Mouse (Mus musculus) kidney, adult 8-10 months (tissue): Measurements from ENCODE around the gene Prrx2.
A peak's percentile ranks its signal among the peaks of the same experiment; 100 is the strongest.

Source experiments
- DNase-seq, 2 experiments: peaks; one replicate each; pipeline ENCODE4 v3.0.0; 2022

Prrx2 gene

DNA sequence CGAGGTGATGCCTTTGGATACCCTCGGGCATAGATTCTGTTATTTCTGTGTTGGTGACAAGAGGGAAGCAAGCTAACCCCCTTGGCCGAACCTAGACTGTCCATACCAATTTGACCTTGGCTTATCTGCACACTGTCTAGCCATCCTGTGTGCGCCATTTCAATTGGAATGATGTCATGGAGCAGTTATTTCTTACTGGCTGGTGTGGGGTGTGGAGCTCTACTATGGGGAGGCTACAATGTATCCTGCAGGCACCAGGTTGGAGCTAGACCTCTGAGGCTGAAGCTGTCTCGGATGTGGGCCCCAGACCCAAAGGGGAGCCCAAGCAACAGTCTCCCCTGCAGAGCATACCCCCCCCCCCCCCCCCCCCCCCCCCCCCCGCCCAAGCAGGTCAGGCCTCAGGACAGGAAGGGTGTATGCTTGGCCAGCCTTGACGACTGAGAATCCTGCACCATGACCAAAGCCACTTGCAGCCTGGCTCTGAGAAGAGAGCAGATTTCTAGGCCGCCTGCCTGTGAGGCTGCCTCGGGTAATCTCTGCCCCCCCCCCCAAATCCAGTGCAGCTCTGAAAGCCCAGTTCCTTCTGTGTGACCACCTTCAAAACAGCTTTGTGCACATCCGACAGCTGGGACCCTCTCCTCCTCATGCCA lies at the start of gene Prrx2:
Gene Prrx2 (plus strand): TSS at position 600 of the 650 bp plus-strand sequence.
- no peak for DNase-seq

- DNase-seq = no peak
Measured at GRCm38 (mm10) chr2:30787466-30787865, 47.3 kb upstream of the Prrx2 start.

DNA sequence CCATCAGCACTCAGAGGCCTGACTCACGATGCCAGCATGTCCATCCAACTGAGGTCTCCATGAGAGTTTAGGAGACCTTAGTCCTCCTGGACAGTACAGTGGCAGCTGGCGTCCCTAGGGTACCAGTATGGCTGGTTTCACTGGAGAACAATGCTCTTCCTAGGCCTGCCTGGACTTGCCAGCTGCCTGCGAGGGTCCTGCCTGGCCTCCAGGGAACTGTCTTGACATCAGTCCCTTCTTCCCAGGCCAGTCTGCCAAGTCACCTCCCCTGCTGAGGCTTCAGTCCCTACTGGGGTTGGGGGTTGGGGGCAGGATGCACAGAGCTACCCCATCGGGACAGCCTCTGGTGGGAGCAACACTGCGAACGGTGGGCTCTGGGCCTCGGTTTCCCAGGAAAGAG lies 42.7 kb upstream of the Prrx2 start:
- DNase-seq = no peak

GRCm38 (mm10) chr2:30794179-30795108 lies 40.3 kb upstream of the Prrx2 start:
- DNase-seq = peak; percentile 88 to 97

DNA sequence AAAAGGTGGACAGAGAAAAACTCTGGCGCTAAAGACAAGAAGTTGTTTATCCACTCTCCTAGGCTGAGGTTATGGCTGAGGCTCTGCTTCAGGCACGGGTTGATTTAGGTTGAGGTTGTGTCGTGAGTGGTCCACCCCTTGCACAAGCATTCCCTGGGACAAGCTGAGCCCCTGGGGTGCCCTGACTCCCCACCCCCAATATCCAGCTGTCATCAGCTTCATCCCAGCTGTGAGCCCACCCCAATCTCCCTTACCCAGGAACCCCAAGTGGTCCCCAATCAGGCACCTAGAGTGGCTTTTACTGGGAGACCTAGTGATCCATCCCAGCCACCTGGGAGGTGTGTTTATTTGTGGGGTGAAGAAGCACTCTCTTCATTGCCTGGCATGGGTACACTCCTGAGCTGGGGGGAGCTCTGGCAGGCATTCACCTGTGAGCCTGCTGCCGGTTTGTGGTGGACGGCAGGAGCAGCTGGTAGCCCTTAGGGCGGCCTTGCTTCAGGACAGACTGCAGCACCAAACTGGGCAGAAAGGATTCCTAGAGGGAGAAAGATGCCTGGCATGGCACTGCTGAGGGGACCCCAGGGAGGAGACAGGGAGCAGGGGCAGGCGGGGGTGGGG lies 39.4 kb upstream of the Prrx2 start:
- no peak for DNase-seq

DNA sequence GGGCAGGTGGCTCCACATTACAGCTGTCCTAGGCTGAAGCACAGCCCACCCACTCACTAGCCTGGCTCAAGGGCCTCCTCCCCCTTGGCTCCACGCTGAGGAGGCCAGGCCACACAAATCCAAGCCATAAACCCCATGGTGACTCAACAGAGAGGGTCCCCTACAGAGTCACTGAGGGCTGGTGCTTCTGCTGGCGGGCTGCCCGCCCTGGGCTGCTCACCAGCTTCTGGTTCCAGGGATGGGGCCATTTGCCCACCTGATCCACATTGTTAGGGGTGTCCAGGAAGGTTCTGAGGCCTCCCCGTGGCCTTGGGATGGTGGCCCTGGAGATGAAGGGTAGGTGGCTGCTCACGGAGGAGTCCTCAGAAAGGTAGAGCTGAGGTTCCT lies 38.9 kb upstream of the Prrx2 start:
- no peak for DNase-seq

- peak; percentile 77 to 81 for DNase-seq
Measured at GRCm38 (mm10) chr2:30796382-30796781, 38.4 kb upstream of the Prrx2 start.

DNA sequence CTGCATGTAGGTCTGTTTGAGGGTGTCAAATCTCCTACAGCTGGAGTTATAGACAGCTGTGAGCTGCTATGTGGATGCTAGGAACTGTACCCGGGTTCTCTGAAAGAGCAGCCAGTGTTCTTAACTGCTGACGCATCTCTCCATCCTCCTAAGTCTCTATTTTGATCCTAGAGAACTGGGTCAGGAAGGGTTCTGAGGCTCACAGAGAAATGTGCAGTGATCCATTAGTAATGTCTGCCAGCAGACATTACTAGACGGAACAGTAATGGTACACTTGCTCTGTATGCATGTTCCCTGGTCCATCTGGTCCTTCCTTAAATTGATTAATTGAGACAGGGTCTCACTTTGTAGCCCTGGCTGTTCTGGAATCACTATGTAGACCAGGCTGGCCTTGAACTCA lies 35.3 kb upstream of the Prrx2 start:
- DNase-seq = no peak

GRCm38 (mm10) chr2:30800671-30801066 lies 34.1 kb upstream of the Prrx2 start:
- no peak for DNase-seq

- DNase-seq = no peak
Measured at GRCm38 (mm10) chr2:30801067-30801852, 33.5 kb upstream of the Prrx2 start.

GRCm38 (mm10) chr2:30803604-30804003 lies 31.2 kb upstream of the Prrx2 start, which contains the start of gene 1700001O22Rik:
TSS of gene 1700001O22Rik (minus strand) at chr2:30803661.
- DNase-seq = no peak

- DNase-seq = no peak
Measured at GRCm38 (mm10) chr2:30805983-30806382, 28.8 kb upstream of the Prrx2 start.

- no peak for DNase-seq
Measured at GRCm38 (mm10) chr2:30807147-30807647, 27.6 kb upstream of the Prrx2 start.

DNA sequence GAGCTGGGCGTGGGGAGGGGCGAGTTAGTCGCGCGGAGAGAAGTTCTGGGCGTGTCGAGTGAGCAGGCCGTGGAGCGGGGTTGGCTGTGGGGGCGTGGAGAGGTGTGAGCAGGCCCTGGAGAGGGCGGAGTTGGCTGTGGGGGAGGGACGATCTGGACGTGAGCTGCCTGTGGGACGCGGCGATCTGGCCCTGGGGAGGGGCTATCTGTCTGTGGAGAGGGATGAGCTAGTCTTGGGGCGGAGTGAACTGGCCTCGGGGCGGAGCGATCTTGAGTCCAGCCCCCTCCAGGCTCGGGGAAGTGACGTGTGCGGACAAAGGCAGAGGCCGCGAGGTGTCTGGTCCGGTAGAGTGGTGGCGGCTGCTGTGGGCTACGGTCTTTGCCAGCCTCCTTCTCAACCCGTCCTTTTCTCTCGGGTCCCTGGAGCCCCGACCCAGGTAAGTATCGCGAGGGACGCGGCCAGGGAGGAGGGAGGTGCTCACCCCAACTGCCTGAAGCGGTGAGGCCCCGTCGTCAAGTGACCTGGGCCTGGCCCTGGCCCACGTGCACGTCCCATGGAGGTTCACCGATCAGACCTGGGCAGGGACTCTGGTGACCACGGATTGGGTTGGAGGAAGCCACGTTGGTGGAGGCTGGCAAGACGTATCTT lies 27.0 kb upstream of the Prrx2 start, which contains the start of gene Ntmt1:
Gene Ntmt1 (plus strand): TSS at position 179 of the 648 bp plus-strand sequence.
- DNase-seq = peak; percentile 100

DNA sequence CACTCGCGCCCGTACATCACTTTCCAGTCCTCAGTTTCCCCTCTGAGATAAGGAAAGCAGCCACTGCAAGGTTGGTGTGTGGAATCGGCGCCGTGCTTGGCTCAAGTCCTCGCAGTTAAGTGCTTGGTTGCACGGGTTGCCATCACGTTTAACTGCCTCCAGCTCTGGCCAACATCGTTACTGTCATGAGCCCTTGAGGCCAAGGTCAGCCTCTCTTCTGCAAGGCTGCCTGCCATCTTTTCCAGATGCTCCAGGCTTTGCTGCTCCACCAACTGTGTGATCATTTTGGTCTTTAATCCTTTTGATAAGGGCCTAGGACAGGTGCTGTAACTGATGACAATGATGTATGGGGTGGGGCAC lies 26.5 kb upstream of the Prrx2 start:
- no peak for DNase-seq

DNA sequence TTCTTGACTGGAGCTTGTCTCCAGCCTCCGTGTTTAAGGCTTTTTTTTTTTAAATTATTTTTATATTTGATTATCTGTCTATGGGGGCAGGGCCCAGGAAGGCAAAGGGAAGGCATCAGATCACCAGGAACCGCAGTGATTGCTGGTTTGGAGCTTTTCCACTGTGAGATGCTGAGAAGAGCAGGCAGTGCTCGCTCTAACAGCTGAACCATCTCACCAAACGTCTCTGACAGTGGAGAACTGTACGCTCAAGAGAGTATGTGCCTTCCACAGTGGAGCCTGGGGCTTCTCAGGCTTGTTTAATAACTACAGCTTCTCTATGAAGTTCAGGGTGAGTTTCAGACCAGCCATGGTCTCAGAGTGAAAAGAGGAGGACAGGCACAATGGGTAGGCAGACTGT lies 25.3 kb upstream of the Prrx2 start:
- DNase-seq = no peak

GRCm38 (mm10) chr2:30810573-30810972 lies 24.2 kb upstream of the Prrx2 start:
- DNase-seq = no peak

DNA sequence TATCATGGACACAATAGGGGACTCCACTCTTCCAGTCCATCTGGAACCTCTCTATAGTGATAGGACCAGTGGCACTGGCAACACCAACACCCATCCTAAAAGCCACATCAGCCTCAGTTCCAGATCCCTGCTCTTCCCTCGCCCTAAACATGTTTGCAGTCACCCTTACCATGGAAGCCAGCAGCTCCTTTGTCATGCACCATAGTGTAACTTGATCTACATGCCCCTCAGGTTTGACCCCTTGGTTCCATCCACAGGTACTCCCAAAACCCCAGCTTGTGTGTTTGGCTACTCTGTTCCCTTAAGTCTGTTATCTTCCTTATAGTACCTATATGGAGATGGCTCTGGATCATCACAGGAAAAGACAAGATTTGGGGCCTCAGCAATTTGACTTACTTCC lies 18.4 kb upstream of the Prrx2 start:
- no peak for DNase-seq

GRCm38 (mm10) chr2:30819873-30820272 lies 14.9 kb upstream of the Prrx2 start:
- DNase-seq = no peak

DNA sequence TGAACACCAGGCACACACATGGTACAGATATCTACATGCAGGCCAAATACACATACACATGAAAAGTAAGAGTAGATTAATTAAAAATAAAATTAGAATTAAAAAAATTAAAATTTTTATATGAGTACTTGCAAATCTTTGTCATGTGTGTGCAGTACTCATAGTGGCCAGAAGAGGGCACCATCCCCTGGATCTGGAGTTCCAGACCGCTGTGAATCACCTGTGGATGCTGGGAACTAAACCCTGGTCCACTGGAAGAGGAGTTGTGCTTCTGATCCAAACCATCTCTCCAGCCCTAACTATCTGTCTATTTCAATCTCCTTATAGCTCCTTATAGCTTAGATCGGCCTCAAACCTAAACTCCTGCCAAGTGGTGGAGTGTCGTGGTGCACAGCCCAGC lies 13.7 kb upstream of the Prrx2 start:
- no peak for DNase-seq

DNA sequence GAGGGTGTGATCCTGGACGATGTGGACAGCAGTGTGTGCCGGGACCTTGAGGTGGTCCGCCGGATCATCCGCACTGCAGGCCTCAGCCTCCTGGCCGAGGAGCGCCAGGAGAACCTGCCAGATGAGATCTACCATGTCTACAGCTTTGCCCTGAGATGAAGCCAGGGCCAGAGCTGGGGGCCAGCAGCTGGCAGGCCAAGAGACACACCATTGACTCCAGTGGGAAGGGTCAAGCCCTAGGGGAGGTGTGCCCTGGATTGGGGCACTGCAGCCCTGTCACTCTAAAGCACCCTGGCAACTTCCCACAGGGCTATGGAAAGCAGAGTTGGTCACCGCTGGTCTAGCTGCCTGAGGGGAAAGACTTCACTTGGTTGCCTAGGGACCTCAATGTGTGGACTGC lies 12.3 kb upstream of the Prrx2 start:
- no peak for DNase-seq
